Mouse (Mus musculus): ENCODE results near the gene Gjb5. TPM values are rescaled to one million over a fixed set of nuclear protein-coding genes. Genes with fewer than 3 reads are reported as not detected.

Gjb5 gene
- total and polyA plus RNA-seq, 3 experiments = not detected

DNA sequence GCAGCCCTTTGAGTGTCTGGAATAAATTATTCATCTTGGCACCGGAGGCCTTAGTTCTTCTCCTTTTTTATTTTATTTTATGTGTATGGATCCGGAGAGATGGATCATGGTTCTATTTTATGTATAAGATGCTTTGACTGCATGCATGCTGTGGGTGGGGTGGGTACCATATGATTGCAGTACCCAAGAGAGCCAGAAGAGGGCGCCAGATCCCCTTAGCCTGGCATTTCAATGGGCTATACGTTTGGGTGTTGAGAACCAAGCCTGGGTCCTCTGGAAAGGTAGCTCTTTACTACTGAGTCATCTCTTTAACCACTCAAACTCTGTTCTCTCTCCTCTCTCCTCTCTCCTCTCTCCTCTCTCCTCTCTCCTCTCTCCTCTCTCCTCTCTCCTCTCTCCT is 19.4 kb upstream of the Gjb5 start:
- TF ChIP-seq SMC3 (IDR thresholded peaks at IDR 0.05; ENCODE audit: low read depth, low read length) (0 out of 2 replicates have a peak, but pooled peaks have one; percentile 21), MXI1 (IDR thresholded peaks at IDR 0.05; ENCODE audit: low read depth, low read length) (no peak), RAD21 (IDR thresholded peaks at IDR 0.05; ENCODE audit: low read depth, low read length) (peak; percentile 24), USF2 (IDR thresholded peaks at IDR 0.05; ENCODE audit: borderline replicate concordance in 1 of 2, insufficient read depth in 1 of 2, low read depth in 1 of 2, low read length in 2 of 2) (no peak), ZMIZ1 (IDR thresholded peaks at IDR 0.05; ENCODE audit: low read depth, low read length) (no peak), BHLHE40 (IDR thresholded peaks at IDR 0.05; ENCODE audit: borderline replicate concordance, low read depth, low read length) (no peak), JUND (IDR thresholded peaks at IDR 0.05; ENCODE audit: low read depth, low read length) (no peak), CTCF (IDR thresholded peaks at IDR 0.05 in 2 of 3, conservative IDR thresholded peaks at IDR 0.05 in 1 of 3; ENCODE audit: control insufficient read depth in 1 of 3, insufficient read depth in 1 of 3, low read depth in 2 of 3, low read length in 3 of 3, poor library complexity in 1 of 3, severe bottlenecking in 1 of 3) (peak; percentile 10 to 23 (median 17); a peak in 3 of 6 replicates), MAFK (IDR thresholded peaks at IDR 0.05; ENCODE audit: borderline replicate concordance, low read depth, low read length) (no peak), EP300 (IDR thresholded peaks at IDR 0.05; ENCODE audit: low read depth in 1 of 2, low read length in 2 of 2) (no peak), POLR2A (IDR thresholded peaks at IDR 0.05; ENCODE audit: control insufficient read depth in 1 of 2, insufficient read depth in 1 of 2, low read depth in 1 of 2, low read length in 2 of 2, poor library complexity in 1 of 2) (no peak), MAZ (IDR thresholded peaks at IDR 0.05; ENCODE audit: low read depth, low read length) (no peak), CHD2 (IDR thresholded peaks at IDR 0.05; ENCODE audit: low read length) (no peak), POLR2AphosphoS5 (IDR thresholded peaks at IDR 0.05; ENCODE audit: borderline replicate concordance, low read depth, low read length) (no peak)
- Histone ChIP-seq H3K9me3 (replicated peaks; ENCODE audit: insufficient read depth, low read length) (no peaks in the 10 kb centered on the region), H3K27ac (ENCODE audit: control insufficient read depth, low read depth, low read length) (no peak overlapping the region), H3K4me1 (ENCODE audit: control insufficient read depth in 1 of 2, insufficient read depth in 2 of 2, low read length in 2 of 2) (no peaks in the 10 kb centered on the region), H3K27me3 (ENCODE audit: control insufficient read depth in 1 of 2, insufficient read depth in 2 of 2, low read length in 2 of 2) (no peaks in the 10 kb centered on the region), H3K36me3 (ENCODE audit: control insufficient read depth in 1 of 2, insufficient read depth in 2 of 2, low read length in 2 of 2) (no peaks in the 10 kb centered on the region), H3K79me2 (ENCODE audit: control insufficient read depth, insufficient read depth, low read length, poor library complexity) (no peaks in the 10 kb centered on the region), H3K4me3 (ENCODE audit: control insufficient read depth in 1 of 2, insufficient read depth in 1 of 2, low read depth in 2 of 2, low read length in 2 of 2) (no peak overlapping the region), H3K9ac (ENCODE audit: control insufficient read depth, low read depth, low read length, poor library complexity, severe bottlenecking) (no peak overlapping the region)
- DNase-seq (ENCODE audit: low read depth, low spot score) = peak; percentile 10

DNA sequence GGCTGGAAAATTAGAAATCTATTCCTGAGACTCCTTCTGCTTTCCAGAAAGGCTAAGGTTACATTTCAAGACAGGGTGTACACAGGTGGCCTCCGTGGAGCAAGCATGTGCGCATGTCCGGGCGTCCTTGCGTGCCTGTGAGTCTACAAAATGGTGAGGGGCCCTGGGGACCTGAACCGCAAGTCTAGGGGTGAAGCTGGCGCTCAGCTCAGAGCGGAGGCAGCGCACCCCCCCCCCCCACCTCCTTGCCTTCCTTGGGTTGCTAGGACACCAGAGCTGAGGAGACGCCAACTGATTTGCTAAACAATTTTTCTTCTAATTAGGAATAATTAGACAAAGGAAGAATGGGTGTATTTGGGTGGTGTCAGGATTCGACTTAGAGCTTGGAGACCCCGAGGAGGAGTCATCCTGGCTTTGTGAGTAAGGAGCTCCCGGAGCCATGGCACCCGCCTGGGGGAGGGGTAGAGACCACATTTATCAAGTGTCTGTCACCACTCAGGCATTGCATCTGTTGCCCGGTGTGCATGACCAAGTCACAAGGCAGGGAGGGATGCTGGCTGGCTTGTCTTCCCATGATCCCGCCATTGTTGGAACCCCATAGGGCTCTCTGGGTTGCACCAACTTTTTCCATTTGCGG is 17.7 kb upstream of the Gjb5 start:
- Histone ChIP-seq H3K36me3 (ENCODE audit: control insufficient read depth in 1 of 2, insufficient read depth in 2 of 2, low read length in 2 of 2) (no peaks in the 10 kb centered on the region), H3K9me3 (replicated peaks; ENCODE audit: insufficient read depth, low read length) (no peaks in the 10 kb centered on the region), H3K9ac (ENCODE audit: control insufficient read depth, low read depth, low read length, poor library complexity, severe bottlenecking) (no peak overlapping the region), H3K79me2 (ENCODE audit: control insufficient read depth, insufficient read depth, low read length, poor library complexity) (no peaks in the 10 kb centered on the region), H3K27ac (ENCODE audit: control insufficient read depth, low read depth, low read length) (no peak overlapping the region), H3K4me1 (ENCODE audit: control insufficient read depth in 1 of 2, insufficient read depth in 2 of 2, low read length in 2 of 2) (no peaks in the 10 kb centered on the region), H3K4me3 (ENCODE audit: control insufficient read depth in 1 of 2, insufficient read depth in 1 of 2, low read depth in 2 of 2, low read length in 2 of 2) (no peak overlapping the region), H3K27me3 (ENCODE audit: control insufficient read depth in 1 of 2, insufficient read depth in 2 of 2, low read length in 2 of 2) (no peaks in the 10 kb centered on the region)
- no peak for DNase-seq (ENCODE audit: low read depth, low spot score)
- no peak for TF ChIP-seq CHD1 (IDR thresholded peaks at IDR 0.05; ENCODE audit: low read depth, low read length)
- no peak for TF ChIP-seq CHD2 (IDR thresholded peaks at IDR 0.05; ENCODE audit: low read length)
- TF ChIP-seq ZKSCAN1 (IDR thresholded peaks at IDR 0.05; ENCODE audit: low read depth, low read length) = no peak

Data from MEL (cell line).